Mouse (Mus musculus) cerebellum, adult (tissue): ENCODE measurements at regions not wholly inside any gene's neighbourhood (a gene's known extent, or its start where the extent isn't known, plus 50 kb on each side); places are given as distances from the start of the nearest gene placed in this dataset.

ENCODE experiments used
- ATAC-seq: cut with Nextera tagmentation; 2 replicates; pipeline ENCODE4 v1.9.2; 2017; ENCODE audit warnings: mild to moderate bottlenecking, moderate library complexity, mixed read lengths; ENCODE audit not compliant: insufficient number of reproducible peaks, low FRiP score, low TSS enrichment

DNA sequence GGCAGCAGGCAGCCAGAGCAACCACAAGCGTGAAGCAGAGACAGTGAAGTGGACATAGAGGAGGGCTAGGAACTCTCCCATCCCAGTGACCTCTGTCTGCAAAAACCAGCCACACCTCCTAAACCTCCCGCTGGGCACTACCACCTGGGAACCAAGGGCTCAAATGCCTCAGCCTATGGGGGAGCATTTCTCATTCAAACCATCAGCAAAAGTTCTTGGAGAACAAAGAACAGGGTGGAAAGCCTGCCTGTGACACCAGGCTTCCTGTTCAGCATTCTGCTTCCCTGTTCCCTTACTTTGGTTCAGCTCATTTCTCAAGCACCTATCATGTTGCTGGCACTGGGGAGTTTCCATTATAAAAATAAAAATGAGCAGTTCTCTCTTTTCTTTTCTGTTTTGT lies 74.4 kb upstream of the Rnaseh2b start:
- ATAC-seq: no peak

DNA sequence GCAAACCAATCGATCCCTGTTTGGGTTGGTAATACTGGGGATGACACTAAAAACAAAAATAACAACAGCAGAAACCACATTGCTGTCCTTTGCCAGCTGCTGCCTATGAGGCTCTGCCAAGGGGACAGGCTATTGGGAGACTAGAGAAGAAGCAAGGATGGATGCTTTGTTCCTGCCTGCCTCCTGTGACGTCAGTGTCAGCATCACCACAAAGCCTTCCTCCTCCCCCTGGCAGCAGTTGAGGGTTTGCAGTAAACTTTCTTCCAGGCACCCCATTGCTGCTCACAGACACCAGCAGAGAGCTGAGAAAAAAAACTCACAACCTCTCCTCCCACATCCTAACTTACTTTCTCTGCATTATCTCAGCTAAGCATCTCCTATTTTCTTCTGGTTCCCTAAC lies 73.7 kb upstream of the Rnaseh2b start:
- no peak for ATAC-seq

GRCm38 (mm10) chr14:62220770-62221169 lies 71.6 kb upstream of the Rnaseh2b start:
- ATAC-seq: no peak
